Mouse (Mus musculus) forebrain, embryonic 15.5 days (tissue): ENCODE results near the gene Arvcf. TPM values are rescaled to one million over a fixed set of nuclear protein-coding genes. Genes with fewer than 3 reads are reported as not detected.

ENCODE experiments used
- ATAC-seq: fragments of 200-750 bp; cut with Nextera tagmentation; replicated peaks from 2 replicates; pipeline ENCODE4 v1.8.0; 2017; ENCODE audit warnings: mild to moderate bottlenecking, moderate TSS enrichment, moderate library complexity
- H3K27ac ChIP-seq: fragments of 300-500 bp; sonication (generic); replicated peaks from 2 replicates; pipeline ENCODE4 v1.5.1; 2015; ENCODE audit warnings: mild to moderate bottlenecking, inconsistent platforms
- H3K27me3 ChIP-seq: fragments of 300-500 bp; sonication (generic); 2 replicates; pipeline ENCODE4 v1.6.1; 2015; ENCODE audit warnings: inconsistent platforms
- H3K36me3 ChIP-seq: fragments of 300-500 bp; sonication (generic); 2 replicates; pipeline ENCODE4 v1.6.1; 2015; ENCODE audit warnings: mild to moderate bottlenecking, inconsistent platforms
- H3K4me1 ChIP-seq: fragments of 300-500 bp; sonication (generic); 2 replicates; pipeline ENCODE4 v1.6.1; 2015; ENCODE audit warnings: inconsistent platforms
- H3K4me2 ChIP-seq: fragments of 300-500 bp; sonication (generic); replicated peaks from 2 replicates; pipeline ENCODE4 v1.6.1; 2015; ENCODE audit warnings: mild to moderate bottlenecking, inconsistent platforms
- H3K4me3 ChIP-seq: fragments of 300-500 bp; sonication (generic); 2 replicates; pipeline ENCODE4 v1.5.1; 2015; ENCODE audit warnings: mild to moderate bottlenecking, inconsistent platforms
- H3K9ac ChIP-seq: fragments of 300-500 bp; sonication (generic); replicated peaks from 2 replicates; pipeline ENCODE4 v1.6.1; 2015; ENCODE audit warnings: mild to moderate bottlenecking, inconsistent platforms
- H3K9me3 ChIP-seq: fragments of 300-500 bp; sonication (generic); 2 replicates; pipeline ENCODE4 v1.6.1; 2016; ENCODE audit warnings: inconsistent platforms
- WGBS: fragments of 180-500 bp; shearing (Covaris S2); methylation state at CpG from one replicate; pipeline ENCODE4 v1.1.7; 2015; ENCODE audit warnings: mixed read lengths; 5-methylcytosine and 5-hydroxymethylcytosine counted together
- polyA plus RNA-seq: library from polyadenylated mRNA; unstranded; fragments of >200 nt; fragmentation: Nextera tagmentation; extraction: Ambion mirVana; gene quantifications from 2 replicates; pipeline ENCODE4 v1.2.1, GENCODE M21; 2015

Gene Arvcf
- polyA plus RNA-seq, 1 experiment from 2014 or later: 72.0 TPM

DNA sequence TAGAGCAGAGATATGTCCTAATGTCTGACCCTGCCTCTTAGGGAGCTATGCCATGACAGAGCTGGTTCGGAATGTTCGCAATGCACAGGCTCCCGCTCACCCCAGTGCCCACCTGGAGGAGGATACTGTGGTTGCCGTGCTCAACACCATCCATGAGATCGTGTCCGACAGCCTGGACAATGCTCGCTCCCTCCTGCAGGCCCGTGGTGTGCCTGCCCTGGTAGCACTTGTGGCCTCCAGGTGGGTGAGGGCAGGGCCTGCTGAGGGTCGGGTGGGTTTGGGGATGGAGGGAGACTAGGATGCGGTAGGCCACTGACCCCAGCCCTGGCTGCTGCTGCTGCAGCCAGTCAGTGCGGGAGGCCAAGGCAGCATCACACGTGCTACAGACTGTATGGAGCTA lies 55.3 kb downstream of the Arvcf start:
- Histone ChIP-seq H3K27ac (no peak overlapping the region), H3K27me3 (no peaks in the 10 kb centered on the region), H3K4me1 (peaks cover 37% of the 10 kb centered on the region), H3K9me3 (no peaks in the 10 kb centered on the region), H3K4me3 (no peak overlapping the region), H3K4me2 (no peak overlapping the region), H3K36me3 (peaks cover 65% of the 10 kb centered on the region), H3K9ac (no peak overlapping the region)
- WGBS: 92% methylated on average over 12 of the region's 12 CpGs
- no peak for ATAC-seq

DNA sequence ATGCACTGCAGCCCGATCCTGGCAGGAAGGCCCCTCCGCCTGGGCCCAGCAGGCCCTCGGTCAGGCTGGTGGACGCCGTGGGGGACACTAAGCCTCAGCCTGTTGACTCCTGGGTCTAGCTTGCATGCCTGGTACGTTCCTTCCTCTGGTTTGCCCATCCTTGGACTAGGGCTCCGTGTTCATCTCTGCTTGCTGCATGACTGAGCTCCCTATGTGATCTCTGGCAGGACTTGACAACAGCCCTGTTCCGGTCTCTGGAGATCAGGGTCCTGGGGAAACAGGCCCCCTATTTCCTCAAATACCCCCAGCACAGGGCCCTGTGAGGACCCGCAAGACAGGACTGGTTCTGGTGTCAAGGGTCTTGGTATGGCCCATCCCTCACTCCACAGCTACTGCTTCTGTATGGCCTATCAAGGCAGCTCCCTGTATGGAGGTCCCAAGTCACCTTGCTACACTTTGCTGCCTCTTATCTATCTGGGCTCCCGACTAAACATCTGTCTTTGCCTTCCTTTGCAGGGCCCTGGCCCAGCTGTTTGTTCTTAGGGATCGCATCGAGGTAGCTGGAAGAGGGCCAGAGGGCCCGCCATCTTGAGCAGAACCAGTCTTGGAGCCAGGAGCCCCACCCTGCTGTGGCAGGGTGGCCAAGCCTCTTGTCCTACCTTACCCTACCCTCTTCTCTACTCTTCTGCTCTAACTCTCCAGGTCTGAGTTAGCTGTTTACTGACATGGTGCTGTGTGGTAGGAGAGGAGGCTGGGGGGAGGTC lies 57.3 kb downstream of the Arvcf start:
- Histone ChIP-seq H3K4me1 (peaks cover 26% of the 10 kb centered on the region), H3K27me3 (no peaks in the 10 kb centered on the region), H3K4me2 (no peak overlapping the region), H3K9ac (no peak overlapping the region), H3K27ac (peak overlapping the region; percentile 3; the same call in 1 of the 2 replicates), H3K4me3 (no peak overlapping the region), H3K9me3 (no peaks in the 10 kb centered on the region), H3K36me3 (peaks cover 46% of the 10 kb centered on the region)
- 85% methylated on average over 13 of the region's 13 CpGs for WGBS
- ATAC-seq: no peak

DNA sequence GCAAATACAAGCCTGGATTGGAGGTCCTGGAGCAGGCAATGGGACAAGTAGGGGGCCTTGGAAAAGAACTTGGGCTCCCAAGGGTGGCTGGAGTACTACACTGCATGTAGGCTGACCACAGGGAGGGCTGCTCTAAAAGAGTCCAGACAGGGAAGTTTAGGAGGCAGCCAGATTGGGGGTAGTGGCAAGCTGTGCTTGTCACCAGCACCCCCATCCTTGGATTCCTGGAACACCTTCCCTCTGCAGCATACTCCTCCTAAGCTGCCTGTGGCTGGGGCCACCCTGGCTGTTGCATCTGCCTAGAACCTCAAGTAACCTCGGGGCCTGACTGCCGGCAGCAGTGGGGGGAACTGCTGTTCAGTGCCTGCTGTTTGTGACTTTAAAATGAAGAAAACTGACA lies 57.9 kb downstream of the Arvcf start:
- no peaks in the 10 kb centered on the region for H3K9me3 ChIP-seq
- no peak overlapping the region for H3K4me3 ChIP-seq
- H3K36me3 ChIP-seq: peaks cover 52% of the 10 kb centered on the region
- no peak for ATAC-seq
- H3K4me1 ChIP-seq: peaks cover 20% of the 10 kb centered on the region
- WGBS: 59% methylated on average over 2 of the region's 2 CpGs
- no peaks in the 10 kb centered on the region for H3K27me3 ChIP-seq
- H3K4me2 ChIP-seq: no peak overlapping the region
- H3K9ac ChIP-seq: no peak overlapping the region
- peak overlapping the region; percentile 3; the same call in 1 of the 2 replicates for H3K27ac ChIP-seq

GRCm38 (mm10) chr16:18406293-18406692 lies 58.3 kb downstream of the Arvcf start:
- no peaks in the 10 kb centered on the region for H3K27me3 ChIP-seq
- 0 out of 2 replicates have a peak overlapping the region, but pooled peaks have one; percentile 5 for H3K27ac ChIP-seq
- H3K4me1 ChIP-seq: peaks cover 20% of the 10 kb centered on the region
- peaks cover 52% of the 10 kb centered on the region for H3K36me3 ChIP-seq
- H3K9ac ChIP-seq: no peak overlapping the region
- WGBS: 13% methylated on average over 2 of the region's 2 CpGs
- H3K9me3 ChIP-seq: no peaks in the 10 kb centered on the region
- H3K4me3 ChIP-seq: no peak overlapping the region
- H3K4me2 ChIP-seq: no peak overlapping the region
- ATAC-seq: peak; percentile 47

- Histone ChIP-seq H3K4me2 (no peak overlapping the region), H3K9ac (no peak overlapping the region), H3K9me3 (no peaks in the 10 kb centered on the region), H3K4me3 (no peak overlapping the region), H3K4me1 (peaks cover 21% of the 10 kb centered on the region; the same call in 1 of the 2 replicates), H3K27me3 (no peaks in the 10 kb centered on the region), H3K27ac (peak overlapping the region; percentile 50), H3K36me3 (peaks cover 37% of the 10 kb centered on the region)
- WGBS: 56% methylated on average over 7 of the region's 7 CpGs
- ATAC-seq: no peak
Observed at GRCm38 (mm10) chr16:18407912-18408311, 59.9 kb downstream of the Arvcf start.

DNA sequence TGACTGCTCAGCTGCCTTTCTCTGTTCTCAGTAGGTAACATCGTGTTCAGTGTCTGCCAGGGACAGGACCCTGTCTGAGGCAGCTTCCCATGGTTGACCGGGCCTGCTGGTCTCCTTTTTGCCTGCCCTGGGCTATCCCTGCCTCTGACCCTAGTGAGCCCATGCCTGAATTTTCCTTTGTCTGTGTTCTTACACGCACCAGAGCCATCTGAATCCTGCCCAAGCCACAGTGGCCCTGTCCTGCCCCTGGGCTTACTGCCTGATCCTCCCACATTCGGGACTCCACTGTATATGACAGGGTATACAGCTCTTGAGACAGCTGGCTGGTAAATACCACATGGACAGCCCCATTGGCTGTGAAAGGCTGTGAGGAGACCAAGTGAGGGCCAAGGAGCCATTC lies 61.8 kb downstream of the Arvcf start:
- H3K36me3 ChIP-seq: peaks cover 18% of the 10 kb centered on the region
- H3K4me1 ChIP-seq: peaks cover 21% of the 10 kb centered on the region; the same call in 1 of the 2 replicates
- 0 out of 2 replicates have a peak overlapping the region, but pooled peaks have one; percentile 12 for H3K27ac ChIP-seq
- H3K4me3 ChIP-seq: no peak overlapping the region
- H3K9me3 ChIP-seq: no peaks in the 10 kb centered on the region
- H3K9ac ChIP-seq: no peak overlapping the region
- 69% methylated on average over 4 of the region's 4 CpGs for WGBS
- ATAC-seq: no peak
- H3K27me3 ChIP-seq: no peaks in the 10 kb centered on the region
- H3K4me2 ChIP-seq: no peak overlapping the region

GRCm38 (mm10) chr16:18410418-18410817 lies 62.4 kb downstream of the Arvcf start:
- H3K4me1 ChIP-seq: peaks cover 21% of the 10 kb centered on the region; the same call in 1 of the 2 replicates
- no peak overlapping the region for H3K4me2 ChIP-seq
- WGBS: 88% methylated on average over 5 of the region's 5 CpGs
- H3K4me3 ChIP-seq: no peak overlapping the region
- ATAC-seq: no peak
- peaks cover 12% of the 10 kb centered on the region for H3K36me3 ChIP-seq
- no peak overlapping the region for H3K9ac ChIP-seq
- H3K9me3 ChIP-seq: no peaks in the 10 kb centered on the region
- H3K27ac ChIP-seq: no peak overlapping the region
- no peaks in the 10 kb centered on the region for H3K27me3 ChIP-seq

GRCm38 (mm10) chr16:18411026-18411649 lies 63.2 kb downstream of the Arvcf start:
- Histone ChIP-seq H3K9me3 (no peaks in the 10 kb centered on the region), H3K27me3 (no peaks in the 10 kb centered on the region), H3K27ac (no peak overlapping the region), H3K9ac (no peak overlapping the region), H3K4me2 (no peak overlapping the region), H3K4me3 (no peak overlapping the region), H3K4me1 (peaks cover 18% of the 10 kb centered on the region; the same call in 1 of the 2 replicates), H3K36me3 (peaks cover 10% of the 10 kb centered on the region; the same call in 1 of the 2 replicates)
- 54% methylated on average over 13 of the region's 13 CpGs for WGBS
- ATAC-seq: no peak

DNA sequence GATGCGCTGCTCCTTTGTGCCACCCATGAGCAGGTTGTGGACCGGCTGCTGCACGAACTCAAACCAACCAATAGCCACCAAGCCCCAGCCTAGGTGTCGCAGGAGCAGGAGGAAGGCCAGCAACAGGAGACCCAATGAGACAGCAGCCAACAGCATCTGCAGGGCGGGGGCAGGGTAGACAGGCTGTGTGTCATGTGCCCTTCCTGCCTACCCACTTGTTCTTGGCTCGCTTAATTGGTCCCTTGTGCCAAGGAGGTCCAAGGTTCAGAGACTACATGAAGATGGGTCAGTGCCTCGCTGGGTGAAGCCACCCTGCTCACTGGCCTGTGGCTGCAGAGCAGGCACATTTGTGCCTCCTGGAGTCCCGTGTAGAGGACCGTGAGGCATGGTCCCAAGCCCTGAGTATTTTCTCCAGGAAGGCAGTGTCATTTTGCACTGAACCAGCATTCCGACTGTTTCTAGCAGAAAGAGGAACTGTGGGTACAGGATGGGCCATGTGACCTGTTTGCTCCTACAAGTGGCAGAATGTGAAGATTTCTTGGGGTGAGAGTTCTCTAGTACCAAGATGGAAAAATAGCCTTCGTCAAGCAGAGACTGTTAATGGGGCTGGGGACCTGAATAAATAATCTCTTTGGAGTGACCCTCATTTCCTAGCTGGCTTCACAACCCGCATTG lies 64.0 kb downstream of the Arvcf start:
- no peaks in the 10 kb centered on the region for H3K27me3 ChIP-seq
- H3K36me3 ChIP-seq: peaks cover 10% of the 10 kb centered on the region; the same call in 1 of the 2 replicates
- peaks cover 18% of the 10 kb centered on the region; the same call in 1 of the 2 replicates for H3K4me1 ChIP-seq
- ATAC-seq: 0 out of 2 replicates have a peak, but pooled peaks have one; percentile 3
- no peaks in the 10 kb centered on the region for H3K9me3 ChIP-seq
- WGBS: 85% methylated on average over 12 of the region's 12 CpGs
- no peak overlapping the region for H3K9ac ChIP-seq
- H3K4me2 ChIP-seq: no peak overlapping the region
- no peak overlapping the region for H3K27ac ChIP-seq
- H3K4me3 ChIP-seq: no peak overlapping the region

GRCm38 (mm10) chr16:18413032-18413816 lies 65.2 kb downstream of the Arvcf start:
- Histone ChIP-seq H3K27ac (no peak overlapping the region), H3K9ac (no peak overlapping the region), H3K9me3 (no peaks in the 10 kb centered on the region), H3K27me3 (no peaks in the 10 kb centered on the region), H3K36me3 (0 out of 2 replicates have a peak, but pooled peaks cover 5% of the 10 kb centered on the region), H3K4me3 (no peak overlapping the region), H3K4me1 (peaks cover 10% of the 10 kb centered on the region; the same call in 1 of the 2 replicates), H3K4me2 (no peak overlapping the region)
- ATAC-seq: no peak
- 89% methylated on average over 7 of the region's 7 CpGs for WGBS

- Histone ChIP-seq H3K36me3 (no peaks in the 10 kb centered on the region; the same call in 1 of the 2 replicates), H3K4me3 (no peak overlapping the region), H3K4me1 (peaks cover 5% of the 10 kb centered on the region; the same call in 1 of the 2 replicates), H3K27me3 (no peaks in the 10 kb centered on the region), H3K9me3 (no peaks in the 10 kb centered on the region), H3K4me2 (no peak overlapping the region), H3K27ac (no peak overlapping the region), H3K9ac (no peak overlapping the region)
- 71% methylated on average over 18 of the region's 18 CpGs for WGBS
- no peak for ATAC-seq
Observed at GRCm38 (mm10) chr16:18416094-18416761, 68.2 kb downstream of the Arvcf start.
